Mouse (Mus musculus): ENCODE results near the gene Rsph6a. TPM values are rescaled to one million over a fixed set of nuclear protein-coding genes. Genes with fewer than 3 reads are reported as not detected.

Rsph6a gene
- total and polyA plus RNA-seq, 2 experiments from 2014 or later, result 0.44 TPM; not detected in 1

DNA sequence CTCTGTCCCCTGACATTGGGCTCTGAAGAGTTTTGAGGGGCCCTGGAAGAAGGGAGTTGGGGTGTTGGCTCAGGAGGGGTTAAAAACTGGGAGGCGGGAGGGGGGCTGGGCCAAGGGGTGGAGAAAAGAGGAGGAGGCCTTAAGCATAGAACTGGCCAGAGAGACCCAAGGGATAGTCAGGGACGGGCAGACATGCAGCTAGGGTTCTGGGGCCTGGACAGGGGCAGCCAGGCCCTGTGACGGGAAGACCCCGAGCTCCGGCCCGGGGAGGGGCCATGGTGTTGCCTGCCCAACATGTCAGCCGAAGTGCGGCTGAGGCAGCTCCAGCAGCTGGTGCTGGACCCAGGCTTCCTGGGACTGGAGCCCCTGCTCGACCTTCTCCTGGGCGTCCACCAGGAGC is 29.2 kb downstream of the Rsph6a start, which contains the start of gene Dmpk:
TSS of gene Dmpk (plus strand) at position 149 of the 400 bp plus-strand sequence.
- peaks cover 42% of the 10 kb centered on the region for H3K36me3 ChIP-seq (ENCODE audit: insufficient read depth, low read length)
- no peak within 1 kb of the TSS for H3K4me3 ChIP-seq (ENCODE audit: low read length)
- H3K27me3 ChIP-seq (ENCODE audit: insufficient read depth, low read length), result no peaks in the 10 kb centered on the region
- ATAC-seq, result 0 out of 2 replicates have a peak, but pooled peaks have one; percentile 21
- no peaks in the 10 kb centered on the region for H3K9me3 ChIP-seq (ENCODE audit: low read length)
- H3K27ac ChIP-seq, result no peak within 1 kb of the TSS
- H3K4me1 ChIP-seq (ENCODE audit: insufficient read depth, low read length), result no peaks in the 10 kb centered on the region
- H3K9ac ChIP-seq (replicated peaks; ENCODE audit: low read length), result no peak within 1 kb of the TSS
- DNase-seq (ENCODE audit: low spot score), result no peak
- peak within 1 kb of the TSS; percentile 24; the same call in 1 of the 2 replicates for H3K4me2 ChIP-seq (ENCODE audit: low read depth, low read length)
- WGBS, result 48% methylated on average over 10 of the region's 10 CpGs
- no peak for TF ChIP-seq CTCF (IDR thresholded peaks at IDR 0.05; ENCODE audit: low read depth)

DNA sequence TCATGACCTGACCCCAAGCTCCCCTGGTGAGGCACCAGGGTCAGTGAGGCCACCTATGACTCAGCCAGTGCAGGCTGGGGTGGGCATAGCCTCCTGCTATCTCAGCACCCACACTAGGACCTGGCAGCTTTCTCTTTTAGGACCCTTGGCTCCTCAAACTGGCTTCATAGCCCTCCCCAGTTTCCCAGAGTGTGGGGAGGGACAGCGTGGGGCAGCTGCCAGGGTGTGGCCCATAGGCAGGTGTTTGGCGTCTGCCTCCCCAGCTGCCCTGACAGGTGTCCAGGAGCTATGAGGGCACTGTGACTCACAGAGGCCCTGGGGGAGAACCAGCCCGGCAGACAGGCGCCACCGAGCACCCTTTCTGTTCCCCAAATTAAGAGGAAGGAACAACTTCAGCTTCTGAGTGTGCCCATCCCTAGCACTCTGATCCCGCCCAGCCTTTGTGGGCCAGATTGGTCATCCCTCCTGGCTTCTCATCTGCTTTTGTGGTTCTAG is 29.8 kb downstream of the Rsph6a start:
- ATAC-seq (no peak), DNase-seq (ENCODE audit: low spot score) (no peak)
- H3K27ac ChIP-seq, result no peak overlapping the region
- peaks cover 40% of the 10 kb centered on the region for H3K36me3 ChIP-seq (ENCODE audit: insufficient read depth, low read length)
- H3K4me1 ChIP-seq (ENCODE audit: insufficient read depth, low read length), result no peaks in the 10 kb centered on the region
- whole genome bisulfite sequencing, result 65% methylated on average over 6 of the region's 6 CpGs
- H3K9ac ChIP-seq (replicated peaks; ENCODE audit: low read length), result no peak overlapping the region
- no peak overlapping the region for H3K4me3 ChIP-seq (ENCODE audit: low read length)
- no peaks in the 10 kb centered on the region for H3K9me3 ChIP-seq (ENCODE audit: low read length)
- no peak for TF ChIP-seq CTCF (IDR thresholded peaks at IDR 0.05; ENCODE audit: low read depth)
- H3K27me3 ChIP-seq (ENCODE audit: insufficient read depth, low read length), result no peaks in the 10 kb centered on the region
- no peak overlapping the region; the same call in 1 of the 2 replicates for H3K4me2 ChIP-seq (ENCODE audit: low read depth, low read length)

DNA sequence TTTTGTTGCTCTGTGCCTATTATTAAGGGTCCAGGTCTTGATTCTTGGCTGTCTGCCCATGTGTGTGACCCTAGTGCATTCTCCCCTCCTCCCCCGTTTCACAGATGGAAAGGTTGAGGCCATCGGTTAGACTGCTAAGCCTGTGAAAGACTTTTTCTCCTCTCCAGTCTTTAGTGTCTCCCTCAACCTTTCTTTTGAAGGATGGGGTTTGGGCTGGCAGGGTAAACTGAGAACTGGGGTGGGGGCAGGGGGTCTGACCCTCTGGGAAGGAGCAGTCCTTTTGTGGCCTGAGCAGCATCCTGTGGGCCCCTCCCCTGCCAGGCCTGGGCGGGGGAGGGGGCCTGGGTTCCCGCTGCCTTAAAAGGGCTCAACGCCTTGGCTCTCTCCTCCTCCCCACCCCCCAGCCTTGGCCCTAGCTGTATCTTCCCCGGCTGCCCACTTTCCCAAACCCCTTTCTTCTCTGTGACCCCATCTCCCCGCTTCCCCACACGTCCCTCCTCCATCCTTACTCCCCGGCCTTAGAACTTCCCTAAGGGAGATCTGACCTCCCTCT is 30.5 kb downstream of the Rsph6a start:
- 27% methylated on average over 9 of the region's 9 CpGs for WGBS
- no peaks in the 10 kb centered on the region for H3K4me1 ChIP-seq (ENCODE audit: insufficient read depth, low read length)
- no peaks in the 10 kb centered on the region for H3K9me3 ChIP-seq (ENCODE audit: low read length)
- peaks cover 34% of the 10 kb centered on the region for H3K36me3 ChIP-seq (ENCODE audit: insufficient read depth, low read length)
- H3K4me3 ChIP-seq (ENCODE audit: low read length), result no peak overlapping the region
- H3K27me3 ChIP-seq (ENCODE audit: insufficient read depth, low read length), result no peaks in the 10 kb centered on the region
- DNase-seq (ENCODE audit: low spot score) (no peak), ATAC-seq (no peak)
- H3K27ac ChIP-seq, result no peak overlapping the region
- TF ChIP-seq CTCF (IDR thresholded peaks at IDR 0.05; ENCODE audit: low read depth), result no peak
- H3K9ac ChIP-seq (replicated peaks; ENCODE audit: low read length), result no peak overlapping the region
- no peak overlapping the region for H3K4me2 ChIP-seq (ENCODE audit: low read depth, low read length)

DNA sequence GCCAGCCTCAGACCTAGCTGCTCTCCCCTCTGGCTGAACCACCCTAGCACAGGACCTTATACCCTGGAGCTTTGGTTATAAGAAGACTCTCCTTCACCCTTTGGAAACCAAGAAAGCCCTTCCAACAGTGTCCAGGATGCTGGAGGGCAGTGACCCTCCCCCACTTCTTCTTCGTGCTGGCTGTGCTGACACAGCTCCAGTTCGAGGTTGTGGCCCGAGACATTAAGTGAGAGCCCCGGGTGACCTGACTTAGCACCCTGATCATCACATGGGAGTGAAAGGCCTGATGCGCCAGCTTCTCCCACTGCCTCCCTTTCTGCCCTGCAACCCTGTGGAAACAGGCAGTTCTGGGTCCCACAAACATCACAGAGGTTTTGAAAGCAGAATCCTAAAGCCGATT is 31.0 kb downstream of the Rsph6a start:
- Histone ChIP-seq H3K36me3 (ENCODE audit: insufficient read depth, low read length) (peaks cover 30% of the 10 kb centered on the region), H3K27me3 (ENCODE audit: insufficient read depth, low read length) (no peaks in the 10 kb centered on the region), H3K4me1 (ENCODE audit: insufficient read depth, low read length) (no peaks in the 10 kb centered on the region), H3K9me3 (ENCODE audit: low read length) (no peaks in the 10 kb centered on the region), H3K4me2 (ENCODE audit: low read depth, low read length) (no peak overlapping the region), H3K27ac (no peak overlapping the region), H3K9ac (replicated peaks; ENCODE audit: low read length) (no peak overlapping the region), H3K4me3 (ENCODE audit: low read length) (no peak overlapping the region)
- DNase-seq (ENCODE audit: low spot score) (no peak), ATAC-seq (no peak)
- TF ChIP-seq CTCF (IDR thresholded peaks at IDR 0.05; ENCODE audit: low read depth), result no peak
- 21% methylated on average over 6 of the region's 6 CpGs for WGBS

DNA sequence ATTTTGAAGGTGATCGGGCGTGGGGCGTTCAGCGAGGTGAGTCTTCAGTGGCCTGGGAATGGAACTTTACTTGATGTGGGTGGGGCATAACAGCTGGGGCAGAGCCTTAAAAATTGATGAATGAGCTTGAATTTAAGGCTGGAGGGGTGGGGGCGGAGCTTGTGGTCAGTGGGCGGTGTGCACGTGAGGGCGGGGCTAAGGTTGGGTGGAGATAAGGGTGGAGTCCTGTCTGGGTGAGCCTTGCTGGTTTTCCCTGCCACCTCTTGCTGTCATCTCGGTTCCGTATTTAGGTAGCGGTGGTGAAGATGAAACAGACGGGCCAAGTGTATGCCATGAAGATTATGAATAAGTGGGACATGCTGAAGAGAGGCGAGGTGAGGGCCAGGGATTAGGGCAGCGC is 31.6 kb downstream of the Rsph6a start:
- no peak overlapping the region for H3K4me3 ChIP-seq (ENCODE audit: low read length)
- H3K4me2 ChIP-seq (ENCODE audit: low read depth, low read length), result no peak overlapping the region
- H3K9ac ChIP-seq (replicated peaks; ENCODE audit: low read length), result no peak overlapping the region
- 28% methylated on average over 14 of the region's 14 CpGs for WGBS
- H3K9me3 ChIP-seq (ENCODE audit: low read length), result no peaks in the 10 kb centered on the region
- H3K27me3 ChIP-seq (ENCODE audit: insufficient read depth, low read length), result no peaks in the 10 kb centered on the region
- TF ChIP-seq CTCF (IDR thresholded peaks at IDR 0.05; ENCODE audit: low read depth), result no peak
- no peak for ATAC-seq
- no peak overlapping the region for H3K27ac ChIP-seq
- H3K4me1 ChIP-seq (ENCODE audit: insufficient read depth, low read length), result no peaks in the 10 kb centered on the region
- H3K36me3 ChIP-seq (ENCODE audit: insufficient read depth, low read length), result peaks cover 30% of the 10 kb centered on the region
- no peak for DNase-seq (ENCODE audit: low spot score)

DNA sequence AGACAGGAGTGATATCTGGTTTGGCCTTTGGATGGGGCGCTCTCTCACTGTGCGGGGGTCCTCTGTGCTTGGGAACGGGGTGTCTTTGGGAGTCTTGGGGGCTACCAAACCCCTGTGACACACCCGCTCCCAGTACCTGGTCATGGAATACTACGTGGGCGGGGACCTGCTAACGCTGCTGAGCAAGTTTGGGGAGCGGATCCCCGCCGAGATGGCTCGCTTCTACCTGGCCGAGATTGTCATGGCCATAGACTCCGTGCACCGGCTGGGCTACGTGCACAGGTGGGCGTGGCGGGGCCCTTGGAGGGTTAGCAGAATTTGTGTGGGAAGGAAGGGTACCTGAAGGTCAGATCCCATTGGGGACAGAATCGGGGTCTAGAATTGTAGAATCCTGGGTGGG is 32.3 kb downstream of the Rsph6a start:
- Histone ChIP-seq H3K9ac (replicated peaks; ENCODE audit: low read length) (no peak overlapping the region), H3K27me3 (ENCODE audit: insufficient read depth, low read length) (no peaks in the 10 kb centered on the region), H3K9me3 (ENCODE audit: low read length) (no peaks in the 10 kb centered on the region), H3K4me2 (ENCODE audit: low read depth, low read length) (no peak overlapping the region), H3K27ac (no peak overlapping the region), H3K36me3 (ENCODE audit: insufficient read depth, low read length) (peaks cover 24% of the 10 kb centered on the region), H3K4me3 (ENCODE audit: low read length) (no peak overlapping the region), H3K4me1 (ENCODE audit: insufficient read depth, low read length) (no peaks in the 10 kb centered on the region)
- ATAC-seq, result no peak
- no peak for TF ChIP-seq CTCF (IDR thresholded peaks at IDR 0.05; ENCODE audit: low read depth)
- DNase-seq (ENCODE audit: low spot score), result no peak
- 69% methylated on average over 18 of the region's 18 CpGs for WGBS

DNA sequence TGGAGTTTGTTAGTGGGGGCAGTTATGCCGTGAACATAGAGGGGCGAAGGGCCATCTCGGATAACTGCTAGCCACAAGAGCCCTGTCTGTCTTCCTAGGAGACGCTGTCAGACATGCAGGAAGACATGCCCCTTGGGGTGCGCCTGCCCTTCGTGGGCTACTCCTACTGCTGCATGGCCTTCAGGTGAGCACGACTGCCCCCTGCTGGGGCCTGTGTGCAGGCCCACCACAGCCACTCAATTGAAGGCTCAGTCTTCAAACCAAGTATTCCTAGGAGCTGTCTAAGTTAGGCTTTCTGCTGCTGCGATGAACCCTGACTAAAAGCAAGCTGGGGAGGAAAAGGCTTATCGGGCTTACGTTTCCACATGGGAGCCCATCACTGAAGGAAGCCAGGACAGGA is 34.3 kb downstream of the Rsph6a start:
- 40% methylated on average over 10 of the region's 10 CpGs for WGBS
- no peak overlapping the region for H3K27ac ChIP-seq
- H3K27me3 ChIP-seq (ENCODE audit: insufficient read depth, low read length), result no peaks in the 10 kb centered on the region
- no peak overlapping the region for H3K4me3 ChIP-seq (ENCODE audit: low read length)
- peak; percentile 79 for DNase-seq (ENCODE audit: low spot score)
- H3K9ac ChIP-seq (replicated peaks; ENCODE audit: low read length), result no peak overlapping the region
- peaks cover 10% of the 10 kb centered on the region for H3K36me3 ChIP-seq (ENCODE audit: insufficient read depth, low read length)
- TF ChIP-seq CTCF (IDR thresholded peaks at IDR 0.05; ENCODE audit: low read depth), result peak; percentile 76
- no peak overlapping the region for H3K4me2 ChIP-seq (ENCODE audit: low read depth, low read length)
- ATAC-seq, result no peak
- 0 out of 2 replicates have a peak, but pooled peaks cover 4% of the 10 kb centered on the region for H3K4me1 ChIP-seq (ENCODE audit: insufficient read depth, low read length)
- no peaks in the 10 kb centered on the region for H3K9me3 ChIP-seq (ENCODE audit: low read length)

Measured in hindbrain, postnatal 0 days (tissue).